Mouse (Mus musculus): ENCODE measurements around the gene Nob1. TPM values are rescaled to one million over a fixed set of nuclear protein-coding genes. Genes with fewer than 3 reads are reported as not detected.

Nob1 gene
- polyA plus RNA-seq, 1 experiment from 2014 or later, result 55.5 TPM

GRCm38 (mm10) chr8:107385063-107385462, 39.8 kb downstream of the Nob1 start:
- Histone ChIP-seq H3K4me2 (ENCODE audit: low read depth, low read length) (no peak overlapping the region), H3K9ac (ENCODE audit: low read length) (no peak overlapping the region), H3K4me3 (ENCODE audit: low read length) (no peak overlapping the region), H3K27me3 (ENCODE audit: control insufficient read depth, insufficient read depth, low read length) (no peaks in the 10 kb centered on the region), H3K36me3 (ENCODE audit: control insufficient read depth, insufficient read depth) (peaks cover 4% of the 10 kb centered on the region), H3K4me1 (ENCODE audit: control insufficient read depth, insufficient read depth, low read length) (peaks cover 27% of the 10 kb centered on the region), H3K27ac (ENCODE audit: low read length) (peak overlapping the region; percentile 78), H3K9me3 (replicated peaks; ENCODE audit: control insufficient read depth, low read length) (no peaks in the 10 kb centered on the region)
- 86% methylated on average over 2 of the region's 2 CpGs for WGBS
- no peak for ATAC-seq (replicated peaks; ENCODE audit: extremely low read depth, insufficient read depth, low FRiP score)

GRCm38 (mm10) chr8:107384651-107385050, 40.2 kb downstream of the Nob1 start:
- Histone ChIP-seq H3K4me3 (ENCODE audit: low read length) (no peak overlapping the region), H3K36me3 (ENCODE audit: control insufficient read depth, insufficient read depth) (peaks cover 6% of the 10 kb centered on the region), H3K27ac (ENCODE audit: low read length) (no peak overlapping the region), H3K27me3 (ENCODE audit: control insufficient read depth, insufficient read depth, low read length) (no peaks in the 10 kb centered on the region), H3K9ac (ENCODE audit: low read length) (no peak overlapping the region), H3K9me3 (replicated peaks; ENCODE audit: control insufficient read depth, low read length) (no peaks in the 10 kb centered on the region), H3K4me1 (ENCODE audit: control insufficient read depth, insufficient read depth, low read length) (peaks cover 24% of the 10 kb centered on the region), H3K4me2 (ENCODE audit: low read depth, low read length) (no peak overlapping the region)
- no peak for ATAC-seq (replicated peaks; ENCODE audit: extremely low read depth, insufficient read depth, low FRiP score)
- 40% methylated on average over 5 of the region's 5 CpGs for WGBS

GRCm38 (mm10) chr8:107382898-107383297, 42.0 kb downstream of the Nob1 start:
- Histone ChIP-seq H3K4me3 (ENCODE audit: low read length) (no peak overlapping the region), H3K4me1 (ENCODE audit: control insufficient read depth, insufficient read depth, low read length) (peaks cover 21% of the 10 kb centered on the region), H3K27me3 (ENCODE audit: control insufficient read depth, insufficient read depth, low read length) (no peaks in the 10 kb centered on the region), H3K4me2 (ENCODE audit: low read depth, low read length) (no peak overlapping the region), H3K27ac (ENCODE audit: low read length) (no peak overlapping the region), H3K9ac (ENCODE audit: low read length) (no peak overlapping the region), H3K36me3 (ENCODE audit: control insufficient read depth, insufficient read depth) (peaks cover 13% of the 10 kb centered on the region), H3K9me3 (replicated peaks; ENCODE audit: control insufficient read depth, low read length) (no peaks in the 10 kb centered on the region)
- WGBS, result 68% methylated on average over 4 of the region's 4 CpGs
- ATAC-seq (replicated peaks; ENCODE audit: extremely low read depth, insufficient read depth, low FRiP score), result no peak

- no peak overlapping the region for H3K9ac ChIP-seq (ENCODE audit: low read length)
- H3K36me3 ChIP-seq (ENCODE audit: control insufficient read depth, insufficient read depth), result peaks cover 14% of the 10 kb centered on the region
- no peak for ATAC-seq (replicated peaks; ENCODE audit: extremely low read depth, insufficient read depth, low FRiP score)
- H3K27me3 ChIP-seq (ENCODE audit: control insufficient read depth, insufficient read depth, low read length), result no peaks in the 10 kb centered on the region
- no peaks in the 10 kb centered on the region for H3K9me3 ChIP-seq (replicated peaks; ENCODE audit: control insufficient read depth, low read length)
- peaks cover 20% of the 10 kb centered on the region for H3K4me1 ChIP-seq (ENCODE audit: control insufficient read depth, insufficient read depth, low read length)
- 86% methylated on average over 4 of the region's 4 CpGs for WGBS
- no peak overlapping the region for H3K27ac ChIP-seq (ENCODE audit: low read length)
- H3K4me3 ChIP-seq (ENCODE audit: low read length), result no peak overlapping the region
- H3K4me2 ChIP-seq (ENCODE audit: low read depth, low read length), result no peak overlapping the region
These were observed 43.2 kb downstream of the Nob1 start for GRCm38 (mm10) chr8:107381666-107382065.

- Histone ChIP-seq H3K36me3 (ENCODE audit: control insufficient read depth, insufficient read depth) (peaks cover 15% of the 10 kb centered on the region), H3K27ac (ENCODE audit: low read length) (no peak overlapping the region), H3K27me3 (ENCODE audit: control insufficient read depth, insufficient read depth, low read length) (no peaks in the 10 kb centered on the region), H3K4me2 (ENCODE audit: low read depth, low read length) (no peak overlapping the region), H3K4me3 (ENCODE audit: low read length) (no peak overlapping the region), H3K4me1 (ENCODE audit: control insufficient read depth, insufficient read depth, low read length) (peaks cover 11% of the 10 kb centered on the region), H3K9me3 (replicated peaks; ENCODE audit: control insufficient read depth, low read length) (no peaks in the 10 kb centered on the region), H3K9ac (ENCODE audit: low read length) (no peak overlapping the region)
- WGBS, result 90% methylated on average over 8 of the region's 8 CpGs
- no peak for ATAC-seq (replicated peaks; ENCODE audit: extremely low read depth, insufficient read depth, low FRiP score)
These were observed 44.1 kb downstream of the Nob1 start for GRCm38 (mm10) chr8:107380734-107381133.

- WGBS, result 76% methylated on average over 3 of the region's 3 CpGs
- Histone ChIP-seq H3K4me2 (ENCODE audit: low read depth, low read length) (no peak overlapping the region), H3K9me3 (replicated peaks; ENCODE audit: control insufficient read depth, low read length) (no peaks in the 10 kb centered on the region), H3K4me3 (ENCODE audit: low read length) (no peak overlapping the region), H3K36me3 (ENCODE audit: control insufficient read depth, insufficient read depth) (peaks cover 22% of the 10 kb centered on the region), H3K27me3 (ENCODE audit: control insufficient read depth, insufficient read depth, low read length) (no peaks in the 10 kb centered on the region), H3K27ac (ENCODE audit: low read length) (no peak overlapping the region), H3K4me1 (ENCODE audit: control insufficient read depth, insufficient read depth, low read length) (no peaks in the 10 kb centered on the region), H3K9ac (ENCODE audit: low read length) (no peak overlapping the region)
- ATAC-seq (replicated peaks; ENCODE audit: extremely low read depth, insufficient read depth, low FRiP score), result peak; percentile 77
These were observed 47.5 kb downstream of the Nob1 start for GRCm38 (mm10) chr8:107377346-107377745.

GRCm38 (mm10) chr8:107370311-107370710, 54.5 kb downstream of the Nob1 start:
- peaks cover 55% of the 10 kb centered on the region for H3K36me3 ChIP-seq (ENCODE audit: control insufficient read depth, insufficient read depth)
- H3K9ac ChIP-seq (ENCODE audit: low read length), result no peak overlapping the region
- no peaks in the 10 kb centered on the region for H3K9me3 ChIP-seq (replicated peaks; ENCODE audit: control insufficient read depth, low read length)
- H3K27me3 ChIP-seq (ENCODE audit: control insufficient read depth, insufficient read depth, low read length), result no peaks in the 10 kb centered on the region
- 0 out of 2 replicates have a peak overlapping the region, but pooled peaks have one; percentile 18 for H3K27ac ChIP-seq (ENCODE audit: low read length)
- no peaks in the 10 kb centered on the region for H3K4me1 ChIP-seq (ENCODE audit: control insufficient read depth, insufficient read depth, low read length)
- H3K4me3 ChIP-seq (ENCODE audit: low read length), result no peak overlapping the region
- ATAC-seq (replicated peaks; ENCODE audit: extremely low read depth, insufficient read depth, low FRiP score), result no peak
- H3K4me2 ChIP-seq (ENCODE audit: low read depth, low read length), result no peak overlapping the region
- 77% methylated on average over 4 of the region's 4 CpGs for WGBS

Other genes with a start within 250 kb of the Nob1 start
- gene Nfat5, start 131.6 kb downstream of the Nob1 start, polyA plus RNA-seq (2015; fragmentation: Nextera tagmentation; extraction: Ambion mirVana), result 10.2 and 10.7 TPM in 2 replicates
- 19.3 and 31.6 TPM in 2 replicates for gene Nqo1, start 21.8 kb downstream of the Nob1 start, polyA plus RNA-seq (2015; fragmentation: Nextera tagmentation; extraction: Ambion mirVana)
- gene Wwp2, start 11.3 kb upstream of the Nob1 start, polyA plus RNA-seq (2015; fragmentation: Nextera tagmentation; extraction: Ambion mirVana), result 30.3 and 31.4 TPM in 2 replicates
- gene Psmd7, start 163.4 kb upstream of the Nob1 start, polyA plus RNA-seq (2015; fragmentation: Nextera tagmentation; extraction: Ambion mirVana), result 173 and 203 TPM in 2 replicates

All from heart, embryonic 16.5 days (tissue).